Mouse (Mus musculus): Measurements from ENCODE around the gene Cfap97d2. TPM values are rescaled to one million over a fixed set of nuclear protein-coding genes. Genes with fewer than 3 reads are reported as not detected.
A peak's percentile ranks its signal among the peaks of the same experiment; 100 is the strongest.
"Not testable (repeated sequence)": the region's sequence is repeated elsewhere in the genome, so short reads cannot be mapped to it uniquely, and the experiment has no call there.

Cfap97d2 gene
- total RNA-seq, 2 experiments from 2014 or later, result not detected

GRCm38 (mm10) chr8:13740817-13741613, 35.3 kb downstream of the Cfap97d2 start:
- peak; percentile 80 for ATAC-seq (replicated peaks; ENCODE audit: poor library complexity)

- not testable (repeated sequence) for ATAC-seq (replicated peaks; ENCODE audit: poor library complexity)
Measured at GRCm38 (mm10) chr8:13746212-13746611, 40.5 kb downstream of the Cfap97d2 start.

GRCm38 (mm10) chr8:13747626-13748025, 41.9 kb downstream of the Cfap97d2 start:
- ATAC-seq (replicated peaks; ENCODE audit: poor library complexity), result no peak

GRCm38 (mm10) chr8:13753680-13754079, 48.0 kb downstream of the Cfap97d2 start:
- ATAC-seq (replicated peaks; ENCODE audit: poor library complexity), result peak; percentile 79

GRCm38 (mm10) chr8:13756480-13756879, 50.8 kb downstream of the Cfap97d2 start:
- no peak for ATAC-seq (replicated peaks; ENCODE audit: poor library complexity)

- ATAC-seq (replicated peaks; ENCODE audit: poor library complexity), result peak; percentile 92
Measured at GRCm38 (mm10) chr8:13756982-13757804, 51.5 kb downstream of the Cfap97d2 start, which contains the start of gene Cdc16. Cdc16 (plus strand) TSS chr8:13757676.

- ATAC-seq (replicated peaks; ENCODE audit: poor library complexity), result peak; percentile 75
Measured at GRCm38 (mm10) chr8:13757805-13758727, 52.4 kb downstream of the Cfap97d2 start.

GRCm38 (mm10) chr8:13769206-13769605, 63.5 kb downstream of the Cfap97d2 start:
- no peak for ATAC-seq (replicated peaks; ENCODE audit: poor library complexity)

GRCm38 (mm10) chr8:13780536-13780935, 74.8 kb downstream of the Cfap97d2 start:
- ATAC-seq (replicated peaks; ENCODE audit: poor library complexity), result peak; percentile 23; the same call in 1 of the 2 replicates

GRCm38 (mm10) chr8:13785250-13785763, 79.6 kb downstream of the Cfap97d2 start, which contains the start of gene Upf3a:
Upf3a (plus strand) TSS chr8:13785615.
- ATAC-seq (replicated peaks; ENCODE audit: poor library complexity), result peak; percentile 87

GRCm38 (mm10) chr8:13785764-13786299, 80.1 kb downstream of the Cfap97d2 start:
- peak; percentile 74 for ATAC-seq (replicated peaks; ENCODE audit: poor library complexity)

- no peak for ATAC-seq (replicated peaks; ENCODE audit: poor library complexity)
Measured at GRCm38 (mm10) chr8:13789606-13790005, 83.9 kb downstream of the Cfap97d2 start.

Other genes starting within 250 kb of the Cfap97d2 start
- not detected in 2 replicates for gene Gas6, start 211.4 kb upstream of the Cfap97d2 start, total RNA-seq (2015)
- 0.12 and 0.84 TPM in 2 replicates for gene Gas6, start 211.4 kb upstream of the Cfap97d2 start, total RNA-seq (2017)
- 0.17 TPM in 1 of 2 replicates, not detected in the other for gene 1700029H14Rik, start 143.4 kb upstream of the Cfap97d2 start, total RNA-seq (2015)
- gene 1700029H14Rik, start 143.4 kb upstream of the Cfap97d2 start, total RNA-seq (2017), result not detected in 2 replicates
- gene Rasa3, start 28.3 kb upstream of the Cfap97d2 start, total RNA-seq (2015), result 24.1 and 36.8 TPM in 2 replicates
- 49.3 and 51.3 TPM in 2 replicates for gene Rasa3, start 28.3 kb upstream of the Cfap97d2 start, total RNA-seq (2017)
- 105 and 118 TPM in 2 replicates for gene Cdc16, start 51.8 kb downstream of the Cfap97d2 start, total RNA-seq (2015)
- 62.4 and 66.8 TPM in 2 replicates for gene Cdc16, start 51.8 kb downstream of the Cfap97d2 start, total RNA-seq (2017)
- gene Upf3a, start 79.7 kb downstream of the Cfap97d2 start, total RNA-seq (2015), result 17.4 and 24.1 TPM in 2 replicates
- 26.0 and 26.6 TPM in 2 replicates for gene Upf3a, start 79.7 kb downstream of the Cfap97d2 start, total RNA-seq (2017)
- not detected in 2 replicates for gene AF366264, start 132.5 kb downstream of the Cfap97d2 start, total RNA-seq (2015)
- gene AF366264, start 132.5 kb downstream of the Cfap97d2 start, total RNA-seq (2017), result not detected in 2 replicates
- gene Champ1, start 163.8 kb downstream of the Cfap97d2 start, total RNA-seq (2015), result 22.8 and 28.8 TPM in 2 replicates
- 30.0 and 30.9 TPM in 2 replicates for gene Champ1, start 163.8 kb downstream of the Cfap97d2 start, total RNA-seq (2017)
- 10.3 and 19.9 TPM in 2 replicates for gene Coprs, start 184.4 kb downstream of the Cfap97d2 start, total RNA-seq (2015)
- gene Coprs, start 184.4 kb downstream of the Cfap97d2 start, total RNA-seq (2017), result 7.4 and 10.0 TPM in 2 replicates

All from megakaryocyte progenitor cell, adult 5-6 weeks (primary cell).